Mouse (Mus musculus) kidney, adult 18-20 months (tissue): ENCODE measurements at regions not wholly inside any gene's neighbourhood (a gene's known extent, or its start where the extent isn't known, plus 50 kb on each side); places are given as distances from the start of the nearest gene placed in this dataset.

Source experiments
- DNase-seq: peaks from one replicate; pipeline ENCODE4 v3.0.0; 2021

- no peak for DNase-seq
Observed at GRCm38 (mm10) chrX:11926868-11927535, 233.2 kb downstream of the Bcor start.

- DNase-seq = no peak
Observed at GRCm38 (mm10) chrX:11929448-11929847, 230.7 kb downstream of the Bcor start.

- DNase-seq = no peak
Observed at GRCm38 (mm10) chrX:11931432-11931831, 228.7 kb downstream of the Bcor start.

GRCm38 (mm10) chrX:11935337-11935736, 224.8 kb downstream of the Bcor start:
- peak; percentile 64 for DNase-seq

- DNase-seq = no peak
Observed at GRCm38 (mm10) chrX:11940246-11940645, 219.9 kb downstream of the Bcor start.

GRCm38 (mm10) chrX:11943367-11943766, 216.8 kb downstream of the Bcor start:
- peak; percentile 22 for DNase-seq

GRCm38 (mm10) chrX:11944574-11944973, 215.6 kb downstream of the Bcor start:
- no peak for DNase-seq

- no peak for DNase-seq
Observed at GRCm38 (mm10) chrX:11945280-11945679, 214.9 kb downstream of the Bcor start.

GRCm38 (mm10) chrX:11952193-11952592, 208.0 kb downstream of the Bcor start:
- DNase-seq = peak; percentile 23

GRCm38 (mm10) chrX:11956194-11956593, 204.0 kb downstream of the Bcor start:
- peak; percentile 11 for DNase-seq

GRCm38 (mm10) chrX:11957011-11957410, 203.1 kb downstream of the Bcor start:
- no peak for DNase-seq

GRCm38 (mm10) chrX:11959871-11960552, 200.1 kb downstream of the Bcor start:
- DNase-seq = no peak

GRCm38 (mm10) chrX:11961350-11961749, 198.8 kb downstream of the Bcor start:
- no peak for DNase-seq

- DNase-seq = no peak
Observed at GRCm38 (mm10) chrX:11964428-11964827, 195.7 kb downstream of the Bcor start.

GRCm38 (mm10) chrX:11978679-11979078, 181.5 kb downstream of the Bcor start:
- DNase-seq = no peak

- no peak for DNase-seq
Observed at GRCm38 (mm10) chrX:11983276-11983675, 176.9 kb downstream of the Bcor start.
